Mouse (Mus musculus) stomach, embryonic 15.5 days (tissue): ENCODE data around the gene Nt5c. TPM values are rescaled to one million over a fixed set of nuclear protein-coding genes. Genes with fewer than 3 reads are reported as not detected.
A peak's percentile ranks its signal among the peaks of the same experiment; 100 is the strongest.

Experiments
- ATAC-seq: fragments of 200-750 bp; cut with Nextera tagmentation; 2 replicates; pipeline ENCODE4 v1.8.0; 2017; ENCODE audit warnings: low read depth, moderate number of reproducible peaks, moderate TSS enrichment; ENCODE audit not compliant: insufficient read depth, low FRiP score
- H3K27ac ChIP-seq: fragments of 300-500 bp; sonication (generic); 2 replicates; pipeline ENCODE4 v1.5.1; 2015; ENCODE audit warnings: mild to moderate bottlenecking, inconsistent platforms
- H3K27me3 ChIP-seq: fragments of 300-500 bp; sonication (generic); replicated peaks from 2 replicates; pipeline ENCODE4 v1.6.1; 2015; ENCODE audit warnings: inconsistent platforms
- H3K36me3 ChIP-seq: fragments of 300-500 bp; sonication (generic); 2 replicates; pipeline ENCODE4 v1.6.1; 2015; ENCODE audit warnings: inconsistent platforms
- H3K4me1 ChIP-seq: fragments of 300-500 bp; sonication (generic); 2 replicates; pipeline ENCODE4 v1.6.1; 2015; ENCODE audit warnings: inconsistent platforms
- H3K4me2 ChIP-seq: fragments of 300-500 bp; sonication (generic); 2 replicates; pipeline ENCODE4 v1.6.1; 2015; ENCODE audit warnings: mild to moderate bottlenecking, inconsistent platforms
- H3K4me3 ChIP-seq: fragments of 300-500 bp; sonication (generic); replicated peaks from 2 replicates; pipeline ENCODE4 v1.5.1; 2015; ENCODE audit warnings: inconsistent platforms
- H3K9ac ChIP-seq: fragments of 300-500 bp; sonication (generic); 2 replicates; pipeline ENCODE4 v1.6.1; 2015; ENCODE audit warnings: inconsistent platforms
- H3K9me3 ChIP-seq: fragments of 300-500 bp; sonication (generic); 2 replicates; pipeline ENCODE4 v1.6.1; 2016; ENCODE audit warnings: inconsistent platforms
- WGBS: fragments of 180-500 bp; shearing (Covaris S2); methylation state at CpG from one replicate; pipeline ENCODE4 v1.1.7; 2015; 5-methylcytosine and 5-hydroxymethylcytosine counted together
- microRNA-seq: library from miRNA; unstranded; fragments of <30 nt; microRNA quantifications from one replicate; pipeline ENCODE4, GENCODE M21; 2016
- polyA plus RNA-seq: library from polyadenylated mRNA; unstranded; fragments of >200 nt; fragmentation: Nextera tagmentation; extraction: Ambion mirVana; gene quantifications from 2 replicates; pipeline ENCODE4 v1.2.1, GENCODE M21; 2015

The Nt5c gene
- polyA plus RNA-seq, 1 experiment from 2014 or later = 123 TPM

DNA sequence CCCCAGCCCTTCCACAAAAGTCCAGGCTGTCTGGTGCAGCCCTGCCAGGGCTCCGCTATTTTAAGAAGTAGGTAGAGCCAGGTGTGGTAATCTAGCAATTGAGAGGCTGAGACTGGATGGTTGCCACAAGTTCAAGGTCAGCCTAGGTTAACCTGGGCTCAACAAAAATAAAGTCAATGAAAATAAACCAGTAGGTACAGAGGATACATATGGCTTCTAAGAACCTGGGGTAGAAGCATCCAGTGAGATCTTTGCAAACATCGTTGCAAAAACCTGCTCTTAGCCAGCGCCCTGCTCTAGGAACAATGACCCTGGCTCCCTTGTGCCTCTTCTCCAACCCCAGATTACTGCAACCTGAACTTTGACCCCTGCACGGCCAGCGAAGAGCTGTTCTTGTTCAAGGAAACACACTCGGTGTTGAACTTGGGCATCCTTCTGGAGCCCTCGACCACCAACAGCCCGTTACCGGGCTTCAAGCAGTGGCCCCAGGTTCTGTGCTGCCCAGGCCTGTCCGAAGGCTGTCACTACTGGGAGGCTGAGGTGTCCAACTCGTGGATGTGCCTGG is 44.3 kb downstream of the Nt5c start:
- Histone ChIP-seq H3K9ac (no peak overlapping the region), H3K4me2 (no peak overlapping the region), H3K4me1 (peaks cover 8% of the 10 kb centered on the region), H3K27me3 (0 out of 2 replicates have a peak, but pooled peaks cover 3% of the 10 kb centered on the region), H3K27ac (peak overlapping the region; percentile 33; the same call in 1 of the 2 replicates), H3K4me3 (no peak overlapping the region), H3K36me3 (no peaks in the 10 kb centered on the region), H3K9me3 (no peaks in the 10 kb centered on the region)
- no peak for ATAC-seq
- WGBS = 77% methylated on average over 11 of the region's 11 CpGs

DNA sequence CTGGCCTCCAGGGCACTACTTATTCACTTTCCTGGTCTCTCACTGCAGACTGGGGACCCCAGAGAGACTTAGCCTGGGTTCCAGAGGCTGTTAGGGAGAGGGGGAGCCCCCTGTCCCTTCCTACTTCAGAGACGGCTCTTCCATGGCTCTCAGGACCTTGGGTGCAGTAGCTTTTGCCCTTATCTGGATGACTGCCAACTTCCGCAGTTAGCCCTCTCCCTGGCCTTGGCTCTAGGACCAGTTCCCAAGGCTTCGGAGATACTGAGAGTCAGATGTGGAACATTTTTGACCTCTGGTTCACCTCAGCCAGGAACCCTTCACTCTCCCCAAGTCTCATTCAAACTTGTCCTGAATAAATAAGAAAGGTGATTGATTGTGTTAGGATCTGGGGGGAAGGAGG is 44.8 kb downstream of the Nt5c start:
- no peak overlapping the region for H3K27ac ChIP-seq
- ATAC-seq = no peak

DNA sequence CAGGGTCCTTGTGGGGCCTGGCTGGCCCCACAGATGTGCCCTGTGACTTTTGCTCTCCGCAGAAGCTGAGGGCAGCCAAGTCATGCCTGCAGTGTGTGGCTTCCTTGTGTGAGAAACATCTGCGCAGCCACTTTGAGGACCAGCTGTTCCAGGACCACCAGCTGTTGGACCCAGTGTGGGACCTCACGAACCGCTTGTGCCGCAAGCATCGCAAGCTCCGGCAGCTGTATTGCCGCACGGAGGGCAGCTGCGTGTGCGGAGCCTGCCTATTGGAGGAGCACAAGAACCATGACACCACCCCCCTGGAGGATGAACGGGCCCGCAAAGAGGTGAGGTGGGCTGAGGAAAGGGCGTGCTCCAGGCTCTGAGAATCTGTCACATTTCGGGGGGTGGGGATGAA is 50.2 kb downstream of the Nt5c start:
- Histone ChIP-seq H3K9ac (no peak overlapping the region), H3K27ac (no peak overlapping the region), H3K4me2 (no peak overlapping the region), H3K4me1 (peaks cover under 1% of the 10 kb centered on the region; the same call in 1 of the 2 replicates), H3K27me3 (0 out of 2 replicates have a peak, but pooled peaks cover 3% of the 10 kb centered on the region), H3K4me3 (no peak overlapping the region), H3K9me3 (no peaks in the 10 kb centered on the region), H3K36me3 (no peaks in the 10 kb centered on the region)
- WGBS = 37% methylated on average over 15 of the region's 15 CpGs
- no peak for ATAC-seq

More for the DNA sequence above, 44.8 kb downstream of the Nt5c start:
- no peaks in the 10 kb centered on the region for H3K9me3 ChIP-seq
- no peaks in the 10 kb centered on the region for H3K36me3 ChIP-seq
- 0 out of 2 replicates have a peak, but pooled peaks cover 3% of the 10 kb centered on the region for H3K27me3 ChIP-seq
- no peak overlapping the region for H3K9ac ChIP-seq
- H3K4me3 ChIP-seq = no peak overlapping the region
- H3K4me1 ChIP-seq = peaks cover 8% of the 10 kb centered on the region
- H3K4me2 ChIP-seq = no peak overlapping the region
- 40% methylated on average over 3 of the region's 3 CpGs for WGBS

Small RNA genes lying within 50 kb of the gene (microRNA-seq; reads per million reads assigned to microRNA genes)
- not detected for gene Mir3968

Other genes with a start within 250 kb of the Nt5c start
- 0.10 and 0.12 TPM in 2 replicates for gene Grin2c, start 224.6 kb downstream of the Nt5c start, polyA plus RNA-seq
- gene Fdxr, start 214.8 kb downstream of the Nt5c start, polyA plus RNA-seq = 16.6 and 17.8 TPM in 2 replicates
- 2.0 TPM in 2 replicates for gene Fads6, start 194.2 kb downstream of the Nt5c start, polyA plus RNA-seq
- gene Otop2, start 184.7 kb downstream of the Nt5c start, polyA plus RNA-seq = 0.46 and 0.90 TPM in 2 replicates
- gene Ush1g, start 169.8 kb downstream of the Nt5c start, polyA plus RNA-seq = 0.26 and 0.35 TPM in 2 replicates
- gene Otop3, start 157.1 kb downstream of the Nt5c start, polyA plus RNA-seq = 2.4 and 2.7 TPM in 2 replicates
- gene Hid1, start 124.1 kb downstream of the Nt5c start, polyA plus RNA-seq = 32.9 and 41.0 TPM in 2 replicates
- 10.0 and 10.5 TPM in 2 replicates for gene Cdr2l, start 109.9 kb downstream of the Nt5c start, polyA plus RNA-seq
- 184 and 196 TPM in 2 replicates for gene Mrpl58, start 88.1 kb downstream of the Nt5c start, polyA plus RNA-seq
- gene Atp5h, start 71.9 kb downstream of the Nt5c start, polyA plus RNA-seq = 824 and 904 TPM in 2 replicates
- gene Kctd2, start 71.7 kb downstream of the Nt5c start, polyA plus RNA-seq = 14.6 and 15.6 TPM in 2 replicates
- 0.23 and 0.35 TPM in 2 replicates for gene Trim80, start 51.3 kb downstream of the Nt5c start, polyA plus RNA-seq
- gene Slc16a5, start 29.4 kb downstream of the Nt5c start, polyA plus RNA-seq = 2.3 and 3.1 TPM in 2 replicates
- 5.5 and 6.8 TPM in 2 replicates for gene Armc7, start 16.2 kb downstream of the Nt5c start, polyA plus RNA-seq
- 472 and 482 TPM in 2 replicates for gene Jpt1, start 22.5 kb upstream of the Nt5c start, polyA plus RNA-seq
- gene Sumo2, start 44.4 kb upstream of the Nt5c start, polyA plus RNA-seq = 838 and 874 TPM in 2 replicates
- 159 and 181 TPM in 2 replicates for gene Nup85, start 72.6 kb upstream of the Nt5c start, polyA plus RNA-seq
- 81.7 and 92.7 TPM in 2 replicates for gene Mrps7, start 112.1 kb upstream of the Nt5c start, polyA plus RNA-seq
- 15.9 and 24.3 TPM in 2 replicates for gene Gga3, start 112.2 kb upstream of the Nt5c start, polyA plus RNA-seq
- 31.9 and 34.4 TPM in 2 replicates for gene Mif4gd, start 121.1 kb upstream of the Nt5c start, polyA plus RNA-seq
- gene Slc25a19, start 136.4 kb upstream of the Nt5c start, polyA plus RNA-seq = 21.5 and 23.9 TPM in 2 replicates
- 83.5 and 85.7 TPM in 2 replicates for gene Grb2, start 216.7 kb upstream of the Nt5c start, polyA plus RNA-seq